Mouse (Mus musculus) kidney, adult 18-20 months (tissue): ENCODE measurements around the gene Vmn2r22.
"Not testable (repeated sequence)": the region's sequence is repeated elsewhere in the genome, so short reads cannot be mapped to it uniquely, and the experiment has no call there.

Experiments
- DNase-seq: peaks from one replicate; pipeline ENCODE4 v3.0.0; 2021

The Vmn2r22 gene

GRCm38 (mm10) chr6:123650625-123651024, at the start of gene Vmn2r22:
Vmn2r22 (minus strand) TSS chr6:123650725.
- DNase-seq: not testable (repeated sequence)

- no peak for DNase-seq
Observed at GRCm38 (mm10) chr6:123697213-123697612, 46.7 kb upstream of the Vmn2r22 start.

- DNase-seq: not testable (repeated sequence)
Observed at GRCm38 (mm10) chr6:123696639-123697038, 46.1 kb upstream of the Vmn2r22 start.

GRCm38 (mm10) chr6:123657040-123657439, 6.5 kb upstream of the Vmn2r22 start:
- DNase-seq: no peak

GRCm38 (mm10) chr6:123639394-123639793, 11.1 kb downstream of the Vmn2r22 start:
- not testable (repeated sequence) for DNase-seq

GRCm38 (mm10) chr6:123623784-123624183, 26.7 kb downstream of the Vmn2r22 start:
- DNase-seq: not testable (repeated sequence)

- DNase-seq: not testable (repeated sequence)
Observed at GRCm38 (mm10) chr6:123588368-123588767, 62.2 kb downstream of the Vmn2r22 start.

- DNase-seq: not testable (repeated sequence)
Observed at GRCm38 (mm10) chr6:123587796-123588328, 62.7 kb downstream of the Vmn2r22 start.

- DNase-seq: not testable (repeated sequence)
Observed at GRCm38 (mm10) chr6:123583988-123584387, 66.5 kb downstream of the Vmn2r22 start.

GRCm38 (mm10) chr6:123574698-123575097, 75.8 kb downstream of the Vmn2r22 start:
- DNase-seq: not testable (repeated sequence)
